In the genomic region with DNA sequence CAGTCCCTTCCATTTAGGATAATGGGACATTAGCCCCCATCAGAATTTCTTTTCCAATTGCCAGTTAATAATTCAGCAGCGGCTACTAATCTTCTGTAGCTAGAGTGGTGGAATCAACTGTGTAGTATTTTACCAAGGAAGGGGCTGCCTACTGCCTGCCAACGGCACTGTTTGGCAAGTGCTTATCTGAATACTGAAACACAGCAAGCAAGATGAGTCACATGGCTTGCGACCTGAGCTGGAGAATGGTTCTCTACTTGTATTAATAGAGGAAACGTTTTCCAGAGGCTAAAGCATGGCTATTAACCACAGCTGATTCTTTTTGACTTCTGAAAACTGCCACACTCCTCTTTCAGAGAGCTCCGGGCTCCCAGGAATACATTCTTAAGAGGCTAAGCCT, we compare ENCODE assay signal across 15 mouse cellular contexts.
DNase-seq lines count a peak whose midpoint lies in the region.
"Had no signal": no experiment of that assay in that cellular context is flagged by ENCODE, and none has a peak within 500 bp of the region (broad histone marks: within the 10 kb centered on the region; RNA-seq: fewer than 3 reads in every experiment).

No protein-coding gene starts in this region.

- intact Hi-C loops in heart, postnatal 10 days (cut with DNase I): no loop called here

- peak; percentile 4 for DNase-seq in adrenal gland, adult 2 months
- no peak for DNase-seq in adrenal gland, adult 18-20 months (ENCODE audit: low spot score in 2 of 2)
- DNase-seq in lung, postnatal 36 days: peak; percentile 1
- DNase-seq in lung, postnatal 10 days: no peak
- DNase-seq in adrenal gland, postnatal 25 days: peak; percentile 13
- peak; percentile 41 to 58 for DNase-seq in heart, postnatal 10 days
- DNase-seq in ovary, postnatal 14 days (ENCODE audit: low spot score): no peak
- DNase-seq in layer of hippocampus, postnatal 10 days (ENCODE audit: low spot score in 2 of 2): no peak
- DNase-seq: cerebellum, adult 18-20 months; cerebellum, postnatal 36 days; embryo, embryonic 11 days; gastrocnemius, adult 2 months; kidney, postnatal 25 days; liver, postnatal 0 days; right cerebral cortex, adult 18-20 months had no signal

Comparison
In these comparisons a context has a peak if more than half of its experiments do, and no peak if none do; other contexts are left out.
1. DNase-seq: peak in adrenal gland, adult 2 months (single experiment), lung, postnatal 36 days (single experiment), adrenal gland, postnatal 25 days (single experiment) and heart, postnatal 10 days (2 of 2); none in adrenal gland, adult 18-20 months (0 of 2), lung, postnatal 10 days (single experiment), ovary, postnatal 14 days (single experiment) and layer of hippocampus, postnatal 10 days (0 of 2).